Mouse (Mus musculus) spleen, postnatal 14 days (tissue): ENCODE results near the gene Olfr1255.

ENCODE experiments used
- DNase-seq, 2 experiments: peaks; one replicate each; pipeline ENCODE4 v3.0.0; 2021 to 2022; ENCODE audit warnings: low spot score in 2 of 2

Gene Olfr1255

DNA sequence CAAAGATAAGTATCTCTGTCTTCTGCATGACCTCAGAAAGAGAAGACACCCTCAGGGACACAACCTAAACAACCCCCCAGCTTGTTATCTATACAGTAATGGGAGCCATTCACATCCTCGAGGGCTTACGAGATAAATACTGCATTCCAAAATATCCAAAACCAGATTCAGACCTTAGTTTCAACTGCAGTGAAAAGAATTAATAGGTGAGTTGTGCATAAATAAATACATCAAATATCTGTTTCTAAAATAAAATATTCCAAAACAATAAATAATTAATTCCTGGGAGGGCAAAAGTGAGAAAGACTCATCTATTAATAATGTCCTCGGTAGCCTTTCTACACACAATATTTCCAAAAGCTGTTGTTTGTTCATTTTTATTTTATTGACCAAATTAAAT lies at the start of gene Olfr1255:
Olfr1255 (plus strand) TSS at position 301 of the 400 bp plus-strand sequence.
- DNase-seq, result no peak

GRCm38 (mm10) chr2:89793519-89793918 lies 18.3 kb upstream of the Olfr1255 start, which contains the start of gene Olfr1254:
TSS of gene Olfr1254 (minus strand) at chr2:89793619.
- no peak for DNase-seq

GRCm38 (mm10) chr2:89799583-89799982 lies 12.3 kb upstream of the Olfr1255 start:
- no peak for DNase-seq

DNA sequence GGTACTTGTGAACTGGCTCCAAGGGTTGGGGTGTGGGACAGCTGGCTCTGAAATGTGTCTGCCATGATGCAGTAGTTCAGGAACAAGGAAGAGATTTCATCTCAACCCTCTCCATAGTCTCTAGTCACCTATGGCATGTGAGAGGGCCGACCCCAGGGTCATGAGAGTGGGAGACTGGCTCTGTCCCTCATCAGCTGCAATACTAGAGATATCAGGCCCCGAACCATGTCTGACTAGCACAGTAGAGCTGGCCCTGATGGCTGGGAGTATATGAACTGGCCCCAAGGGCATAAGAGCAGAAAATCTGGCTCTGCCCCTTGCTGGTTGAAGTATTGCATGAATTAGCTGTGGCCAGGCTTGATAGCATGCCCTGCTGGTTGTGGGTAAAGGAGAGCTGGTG lies 1.1 kb upstream of the Olfr1255 start:
- DNase-seq, result no peak

- no peak for DNase-seq
Observed at GRCm38 (mm10) chr2:89820216-89820615, 8.4 kb downstream of the Olfr1255 start.

GRCm38 (mm10) chr2:89841455-89841854 lies 29.6 kb downstream of the Olfr1255 start, which contains the start of gene Olfr1256:
TSS of gene Olfr1256 (minus strand) at chr2:89841555.
- no peak for DNase-seq

GRCm38 (mm10) chr2:89848105-89848504 lies 36.3 kb downstream of the Olfr1255 start, which contains the start of gene Olfr48:
TSS of gene Olfr48 (minus strand) at chr2:89848205.
- DNase-seq, result no peak

DNA sequence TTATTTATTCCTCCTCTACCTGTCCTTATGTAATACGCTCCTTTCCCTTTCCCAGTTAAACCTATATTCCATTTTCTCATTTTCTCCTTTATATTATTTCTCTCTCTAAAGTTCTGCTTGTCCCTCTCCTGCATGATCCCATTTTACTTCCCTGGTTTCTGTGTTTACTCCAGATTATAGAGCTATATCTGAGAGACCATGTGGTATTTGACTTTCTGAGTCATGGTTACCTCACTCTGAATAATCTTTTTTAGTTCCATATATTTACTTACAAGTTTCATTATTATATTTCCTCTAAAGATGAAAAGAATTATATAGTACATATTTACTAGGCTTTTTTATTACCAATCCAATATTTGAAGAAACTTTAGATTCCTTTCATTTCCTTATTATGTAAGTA lies 37.4 kb downstream of the Olfr1255 start:
- no peak for DNase-seq
